Mouse (Mus musculus) urinary bladder, postnatal 25 days (tissue): ENCODE measurements around the gene C2cd4b.

ENCODE experiments used
- DNase-seq: peaks from one replicate; pipeline ENCODE4 v3.0.0; 2022; ENCODE audit warnings: low spot score

C2cd4b gene

GRCm38 (mm10) chr9:67759163-67759955 lies at the start of gene C2cd4b:
TSS of gene C2cd4b (plus strand) at chr9:67759437.
- DNase-seq: peak; percentile 7

- peak; percentile 55 for DNase-seq
Measured at GRCm38 (mm10) chr9:67711051-67711877, 48.0 kb upstream of the C2cd4b start.

GRCm38 (mm10) chr9:67712146-67712545 lies 47.1 kb upstream of the C2cd4b start:
- no peak for DNase-seq

GRCm38 (mm10) chr9:67717081-67717480 lies 42.2 kb upstream of the C2cd4b start:
- DNase-seq: no peak

DNA sequence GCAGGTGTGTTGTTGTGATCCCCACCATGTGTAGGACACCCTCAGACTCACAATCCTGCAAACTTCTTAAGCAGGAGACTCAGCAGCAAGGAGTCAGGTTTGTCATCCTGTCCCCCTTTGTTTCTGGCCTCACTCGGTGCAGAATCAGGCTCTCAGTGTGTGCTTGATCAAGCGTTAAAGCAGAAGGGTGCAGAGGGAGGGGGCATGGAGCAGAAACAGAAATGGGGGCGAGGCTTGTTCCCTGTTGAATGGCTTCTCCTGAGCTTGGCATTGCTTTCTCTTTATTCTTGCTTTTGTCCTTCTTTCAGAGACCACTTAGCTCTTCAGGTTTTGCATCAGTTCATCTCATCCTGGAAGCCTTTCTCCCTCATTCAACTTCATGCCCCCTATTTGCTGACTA lies 40.6 kb upstream of the C2cd4b start:
- no peak for DNase-seq

DNA sequence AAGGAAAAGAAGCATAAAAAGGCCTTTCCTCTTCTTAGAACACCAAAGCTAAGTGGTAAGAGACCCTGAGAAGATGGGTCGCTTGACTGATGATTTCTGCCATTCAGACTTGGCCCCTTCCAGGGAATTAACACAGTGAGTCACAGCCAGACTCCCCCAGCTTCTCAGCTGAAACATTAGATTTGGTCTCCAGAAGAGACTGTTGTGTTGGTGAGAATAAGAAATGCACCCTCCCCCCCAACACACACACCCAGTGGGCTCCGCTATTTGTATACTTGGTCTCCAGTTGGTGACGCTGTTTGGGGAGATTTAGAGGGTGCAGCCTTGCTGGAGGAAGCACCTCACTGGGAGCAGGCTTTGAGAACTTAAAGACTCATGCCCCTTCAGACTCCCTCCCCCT lies 39.1 kb upstream of the C2cd4b start:
- DNase-seq: no peak

DNA sequence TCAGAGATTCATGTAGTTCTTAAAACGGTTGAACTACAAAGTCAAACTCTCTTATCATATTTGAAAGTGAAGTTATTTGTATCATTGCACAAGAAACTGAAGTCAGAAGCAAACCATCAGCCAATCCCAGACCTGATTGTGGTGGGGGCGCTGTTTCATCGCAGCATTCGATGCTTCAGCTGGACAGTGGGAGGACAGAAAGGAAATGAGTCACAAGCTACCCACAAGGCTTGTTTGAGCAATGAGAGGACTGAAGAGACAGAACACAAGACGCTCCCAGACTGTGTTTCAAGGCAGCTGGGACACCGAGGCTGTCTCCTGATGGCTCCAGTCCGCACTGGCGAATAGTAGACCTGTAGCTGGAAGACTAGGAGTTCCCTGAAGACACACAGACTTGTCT lies 36.9 kb upstream of the C2cd4b start:
- DNase-seq: no peak

DNA sequence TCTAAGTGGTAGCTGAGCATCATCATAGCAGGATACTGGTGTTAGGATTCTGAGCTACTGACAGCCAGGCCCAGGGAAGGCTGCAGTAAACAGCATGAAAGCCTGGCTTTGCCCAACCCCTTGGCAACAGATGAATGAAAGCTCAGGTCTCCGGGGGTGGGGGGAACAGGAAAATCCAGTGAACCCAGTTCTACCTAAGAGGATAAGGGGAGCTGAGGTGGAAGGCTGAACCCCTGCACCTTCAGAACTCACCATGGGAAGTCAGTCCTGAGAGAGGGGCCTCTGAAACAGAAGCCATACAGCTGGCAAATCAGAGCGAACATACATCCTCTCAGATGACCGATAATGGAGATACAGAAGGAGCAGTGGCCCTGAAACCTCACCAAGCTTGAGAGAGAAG lies 34.0 kb upstream of the C2cd4b start:
- no peak for DNase-seq

DNA sequence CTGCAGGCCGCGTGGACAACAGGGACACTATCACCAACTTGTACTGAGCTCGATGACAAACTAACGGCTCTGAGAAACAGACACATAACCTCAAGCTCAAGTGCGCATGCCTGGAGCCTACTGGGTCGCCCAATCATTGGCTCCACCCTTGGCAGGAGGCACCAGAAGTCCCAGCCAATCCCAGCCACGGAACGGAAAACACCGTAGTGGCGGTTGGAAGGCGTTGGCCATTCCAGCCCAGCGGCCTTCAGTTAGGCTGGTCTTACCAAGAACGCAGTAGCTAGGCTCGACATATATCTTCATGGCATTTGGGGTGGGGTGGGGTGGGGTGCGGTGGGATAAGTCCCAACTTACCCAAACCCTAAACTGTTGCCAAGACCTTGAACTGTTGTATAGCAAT lies 25.5 kb upstream of the C2cd4b start:
- DNase-seq: no peak

DNA sequence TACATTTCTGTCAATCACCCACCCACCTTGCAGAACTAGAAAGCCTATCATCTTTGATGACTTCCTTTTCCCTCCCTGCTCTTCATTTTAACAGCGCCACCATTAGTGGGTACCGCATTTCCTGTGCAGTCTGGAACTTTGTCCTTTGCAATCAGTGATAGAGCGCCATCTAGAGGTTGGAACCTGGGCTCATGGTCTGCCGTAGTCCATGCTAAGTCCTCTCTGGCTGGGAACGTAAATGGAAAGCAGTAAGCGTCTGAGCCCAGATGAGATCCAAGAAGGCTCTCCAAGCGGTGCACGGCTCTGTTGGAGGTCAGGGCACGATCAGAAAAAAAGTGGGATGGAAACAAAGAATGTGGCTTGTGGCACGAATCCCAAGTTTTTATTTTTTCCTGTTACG lies 23.8 kb upstream of the C2cd4b start:
- DNase-seq: peak; percentile 8

GRCm38 (mm10) chr9:67741256-67741655 lies 18.0 kb upstream of the C2cd4b start:
- no peak for DNase-seq

DNA sequence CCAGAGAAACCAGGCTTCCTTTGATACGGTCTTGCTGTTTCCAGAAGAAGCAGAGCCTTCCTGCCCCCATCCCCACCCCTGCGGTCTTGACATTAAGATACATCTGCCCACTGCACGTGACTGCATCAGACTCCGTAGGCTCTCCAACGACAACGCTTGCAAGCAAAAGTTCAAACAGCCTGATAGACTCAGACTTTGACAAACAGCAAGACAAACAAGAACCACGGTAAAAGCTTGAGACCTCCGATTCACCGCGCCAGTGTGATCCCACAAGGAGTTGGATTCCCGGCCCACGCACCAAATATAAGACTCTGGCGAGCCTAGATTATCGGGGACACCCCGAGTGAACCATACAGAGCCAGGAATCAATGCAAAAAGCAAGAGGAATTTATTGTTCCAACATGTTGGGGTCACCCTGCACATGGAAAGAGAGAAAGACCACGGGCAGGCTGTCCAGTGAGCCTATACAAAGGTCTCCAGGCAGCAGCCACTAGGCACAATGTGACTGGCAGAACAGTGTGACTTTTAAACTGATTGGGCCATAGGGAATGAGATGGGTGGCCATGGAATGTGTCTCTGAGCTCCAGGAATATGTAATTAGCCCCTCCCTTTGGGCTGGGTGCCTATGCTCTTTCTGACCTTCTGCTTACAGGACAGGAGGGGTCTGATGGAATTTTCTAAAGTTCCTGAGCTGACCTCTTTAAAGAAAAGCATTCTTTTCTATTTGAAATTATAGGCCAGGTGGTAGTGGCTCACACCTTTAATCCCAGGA lies 5.6 kb upstream of the C2cd4b start:
- no peak for DNase-seq

GRCm38 (mm10) chr9:67754713-67755112 lies 4.5 kb upstream of the C2cd4b start:
- DNase-seq: no peak

GRCm38 (mm10) chr9:67758686-67759085 lies 551 bp upstream of the C2cd4b start:
- peak; percentile 39 for DNase-seq

GRCm38 (mm10) chr9:67759956-67760764 lies 923 bp downstream of the C2cd4b start:
- DNase-seq: peak; percentile 10

- no peak for DNase-seq
Measured at GRCm38 (mm10) chr9:67760991-67761390, 1.8 kb downstream of the C2cd4b start.

GRCm38 (mm10) chr9:67763326-67763725 lies 4.1 kb downstream of the C2cd4b start:
- DNase-seq: no peak

GRCm38 (mm10) chr9:67766405-67766804 lies 7.2 kb downstream of the C2cd4b start:
- DNase-seq: no peak

GRCm38 (mm10) chr9:67766948-67767347 lies 7.7 kb downstream of the C2cd4b start:
- DNase-seq: no peak

DNA sequence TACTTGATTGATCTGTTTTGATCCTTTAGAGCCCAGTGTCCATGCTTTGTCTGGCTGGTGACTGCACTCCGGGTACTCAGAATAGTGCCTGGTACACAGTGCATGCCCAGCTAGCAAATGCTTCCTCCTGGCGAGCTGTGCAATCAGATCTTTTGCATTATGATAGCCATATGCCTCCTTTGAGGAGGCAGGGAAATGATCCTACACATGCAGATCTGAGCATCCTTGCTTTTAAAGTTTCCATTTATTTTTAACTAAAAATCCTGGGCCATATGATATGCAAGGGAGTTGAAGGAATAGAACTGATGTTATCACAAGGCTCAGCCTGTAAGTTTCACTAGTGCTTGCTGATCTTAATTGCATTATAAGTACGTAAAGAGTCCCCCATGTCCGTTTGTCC lies 9.6 kb downstream of the C2cd4b start:
- DNase-seq: no peak

GRCm38 (mm10) chr9:67769401-67769800 lies 10.2 kb downstream of the C2cd4b start:
- no peak for DNase-seq

DNA sequence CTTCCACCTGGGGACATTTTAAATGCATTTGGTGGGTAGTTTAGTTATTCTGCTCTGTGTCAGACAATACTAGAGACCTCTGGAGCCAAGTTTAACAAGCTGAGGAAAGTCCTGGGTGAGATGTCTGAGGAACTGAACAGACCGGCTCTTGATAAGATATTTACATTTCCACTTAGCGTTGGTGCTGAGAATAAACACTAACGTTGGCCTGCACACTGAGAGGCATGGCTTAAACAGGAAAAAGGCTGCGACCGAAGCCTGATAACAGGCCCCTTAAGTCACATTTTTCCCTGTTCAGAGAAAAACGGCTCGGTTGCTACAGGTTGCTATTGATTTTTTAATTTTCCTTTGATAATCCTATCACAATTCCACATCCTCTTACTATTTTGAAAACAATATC lies 12.1 kb downstream of the C2cd4b start:
- DNase-seq: no peak
